Mouse (Mus musculus) embryonic facial prominence, embryonic 14.5 days (tissue): ENCODE measurements around the gene Prr15l. TPM values are rescaled to one million over a fixed set of nuclear protein-coding genes. Genes with fewer than 3 reads are reported as not detected.
A peak's percentile ranks its signal among the peaks of the same experiment; 100 is the strongest.

Experiments
- ATAC-seq: fragments of 200-750 bp; cut with Nextera tagmentation; 2 replicates; pipeline ENCODE4 v1.8.0; 2017; ENCODE audit warnings: low read depth, moderate number of reproducible peaks, moderate TSS enrichment
- DNase-seq: peaks from one replicate; pipeline ENCODE4 v3.0.0-alpha.2; 2015; ENCODE audit warnings: low spot score
- H3K27ac ChIP-seq: fragments of 300-500 bp; sonication (generic); replicated peaks from 2 replicates; pipeline ENCODE4 v1.5.1; 2014; ENCODE audit warnings: low read depth, mild to moderate bottlenecking, low read length, moderate library complexity
- H3K27me3 ChIP-seq: fragments of 300-500 bp; sonication (generic); replicated peaks from 2 replicates; pipeline ENCODE4 v1.6.1; 2014; ENCODE audit warnings: low read length; ENCODE audit not compliant: control insufficient read depth, insufficient read depth
- H3K36me3 ChIP-seq: fragments of 300-500 bp; sonication (generic); 2 replicates; pipeline ENCODE4 v1.6.1; 2014; ENCODE audit warnings: low read length, mixed read lengths; ENCODE audit not compliant: control insufficient read depth, insufficient read depth
- H3K4me1 ChIP-seq: fragments of 300-500 bp; sonication (generic); 2 replicates; pipeline ENCODE4 v1.6.1; 2014; ENCODE audit warnings: antibody characterized with exemption, low read length; ENCODE audit not compliant: control insufficient read depth, insufficient read depth
- H3K4me2 ChIP-seq: fragments of 300-500 bp; sonication (generic); 2 replicates; pipeline ENCODE4 v1.6.1; 2014; ENCODE audit warnings: low read depth, mild to moderate bottlenecking, low read length, moderate library complexity, mixed read lengths
- H3K4me3 ChIP-seq: fragments of 300-500 bp; sonication (generic); 2 replicates; pipeline ENCODE4 v1.5.1; 2014; ENCODE audit warnings: low read depth, mild to moderate bottlenecking, low read length
- H3K9ac ChIP-seq: fragments of 300-500 bp; sonication (generic); 2 replicates; pipeline ENCODE4 v1.6.1; 2014; ENCODE audit warnings: low read depth, mild to moderate bottlenecking, low read length, moderate library complexity, mixed read lengths
- H3K9me3 ChIP-seq: fragments of 300-500 bp; sonication (generic); 2 replicates; pipeline ENCODE4 v1.6.1; 2016; ENCODE audit warnings: low read length; ENCODE audit not compliant: control insufficient read depth
- WGBS: fragments of 180-500 bp; shearing (Covaris S2); extraction: QIAGEN DNeasy Blood & Tissue Kit; methylation state at CpG from one replicate; pipeline ENCODE4 v1.1.7; 2014; 5-methylcytosine and 5-hydroxymethylcytosine counted together
- polyA plus RNA-seq: library from polyadenylated mRNA; unstranded; fragments of >200 nt; fragmentation: Nextera tagmentation; extraction: Ambion mirVana; gene quantifications from 2 replicates; pipeline ENCODE4 v1.2.1, GENCODE M21; 2014

Gene Prr15l
- polyA plus RNA-seq, 1 experiment from 2014 or later: 4.7 TPM

- H3K27ac ChIP-seq: no peak overlapping the region
- peaks cover 3% of the 10 kb centered on the region; the same call in 1 of the 2 replicates for H3K4me1 ChIP-seq
- no peak overlapping the region for H3K4me2 ChIP-seq
- no peak overlapping the region for H3K9ac ChIP-seq
- no peaks in the 10 kb centered on the region for H3K27me3 ChIP-seq
- peak; percentile 13 for DNase-seq
- WGBS: 80% methylated on average over 6 of the region's 6 CpGs
- H3K9me3 ChIP-seq: no peaks in the 10 kb centered on the region
- ATAC-seq: no peak
- H3K36me3 ChIP-seq: no peaks in the 10 kb centered on the region
- H3K4me3 ChIP-seq: no peak overlapping the region
Measured at GRCm38 (mm10) chr11:96938426-96938800, 10.5 kb downstream of the Prr15l start.

DNA sequence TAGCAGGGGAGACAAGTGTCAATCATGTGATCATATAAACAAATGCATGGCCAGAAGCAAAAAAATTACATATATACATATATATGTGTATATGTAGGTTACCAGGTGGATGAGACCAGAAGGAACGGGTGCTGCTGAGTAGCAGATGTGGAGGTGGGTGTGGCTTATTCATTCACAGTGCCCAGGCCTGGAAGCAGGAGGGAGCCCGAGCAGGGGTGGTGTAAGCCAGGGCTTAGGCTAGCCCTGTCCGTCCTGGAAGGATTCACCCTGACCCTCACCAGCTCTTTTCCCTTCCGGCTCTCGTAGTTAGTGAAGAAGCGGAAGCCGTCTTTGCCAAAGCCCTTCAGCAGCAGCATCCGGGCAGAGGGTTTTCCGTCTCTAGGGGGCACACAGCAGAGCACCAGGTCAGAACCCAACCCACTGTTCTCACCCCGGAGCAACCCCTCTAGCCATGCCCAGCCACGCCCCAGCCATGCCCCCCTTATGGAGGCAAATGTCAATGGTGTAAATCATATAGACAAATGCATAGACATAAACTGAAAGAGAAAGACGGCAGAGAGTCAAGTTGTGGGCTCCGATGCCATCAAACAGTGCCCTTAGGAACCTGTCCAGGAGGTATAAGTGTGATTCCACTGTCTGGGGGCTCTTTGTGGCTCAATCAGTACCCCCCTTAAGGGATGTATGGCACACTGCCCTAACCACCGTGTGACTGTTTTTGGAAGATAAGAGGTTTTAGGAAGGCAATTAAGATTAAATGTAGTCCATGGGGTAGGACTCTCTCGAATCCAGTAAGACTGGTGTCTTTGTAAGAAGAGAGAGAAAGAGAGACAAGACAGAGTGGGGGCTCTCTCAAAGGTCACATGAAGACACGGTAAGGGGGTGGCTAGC lies 12.9 kb downstream of the Prr15l start:
- DNase-seq (no peak), ATAC-seq (no peak)
- Histone ChIP-seq H3K4me1 (peaks cover 9% of the 10 kb centered on the region; the same call in 1 of the 2 replicates), H3K27ac (no peak overlapping the region), H3K9ac (no peak overlapping the region), H3K9me3 (no peaks in the 10 kb centered on the region), H3K36me3 (no peaks in the 10 kb centered on the region), H3K4me3 (no peak overlapping the region), H3K4me2 (no peak overlapping the region), H3K27me3 (no peaks in the 10 kb centered on the region)
- 73% methylated on average over 16 of the region's 16 CpGs for WGBS

DNA sequence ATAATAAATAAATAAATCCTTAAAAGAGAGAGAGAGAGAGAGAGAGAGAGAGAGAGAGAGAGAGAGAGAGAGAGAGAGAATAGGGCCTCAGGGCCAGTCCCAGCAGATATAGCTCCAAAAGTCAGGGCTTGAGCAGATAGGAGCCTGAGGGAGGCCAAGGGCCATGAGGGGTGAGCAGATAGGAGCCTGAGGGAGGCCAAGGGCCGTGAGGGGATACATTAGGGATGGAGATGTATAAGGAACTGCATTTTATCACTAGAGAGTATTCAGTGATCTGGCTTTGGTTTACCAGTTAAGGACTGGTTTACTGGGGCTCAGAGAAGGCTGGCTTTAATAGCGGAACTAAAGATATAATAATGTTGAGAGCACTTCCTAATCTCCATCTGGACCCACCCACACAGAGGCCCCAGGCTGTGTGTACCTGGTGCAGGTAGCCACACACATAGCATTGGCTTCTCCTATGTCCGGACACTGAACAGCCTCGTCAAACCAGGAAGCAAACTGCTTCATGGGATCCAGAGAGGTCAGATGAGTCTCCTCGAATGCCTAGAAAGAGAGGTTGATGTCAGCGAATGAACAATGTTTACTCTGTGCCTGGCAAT lies 14.2 kb downstream of the Prr15l start:
- Histone ChIP-seq H3K4me2 (no peak overlapping the region), H3K9ac (no peak overlapping the region), H3K27me3 (no peaks in the 10 kb centered on the region), H3K27ac (no peak overlapping the region), H3K36me3 (no peaks in the 10 kb centered on the region), H3K4me1 (peaks cover 9% of the 10 kb centered on the region; the same call in 1 of the 2 replicates), H3K9me3 (no peaks in the 10 kb centered on the region), H3K4me3 (no peak overlapping the region)
- no peak for DNase-seq
- no peak for ATAC-seq
- WGBS: 81% methylated on average over 6 of the region's 6 CpGs

DNA sequence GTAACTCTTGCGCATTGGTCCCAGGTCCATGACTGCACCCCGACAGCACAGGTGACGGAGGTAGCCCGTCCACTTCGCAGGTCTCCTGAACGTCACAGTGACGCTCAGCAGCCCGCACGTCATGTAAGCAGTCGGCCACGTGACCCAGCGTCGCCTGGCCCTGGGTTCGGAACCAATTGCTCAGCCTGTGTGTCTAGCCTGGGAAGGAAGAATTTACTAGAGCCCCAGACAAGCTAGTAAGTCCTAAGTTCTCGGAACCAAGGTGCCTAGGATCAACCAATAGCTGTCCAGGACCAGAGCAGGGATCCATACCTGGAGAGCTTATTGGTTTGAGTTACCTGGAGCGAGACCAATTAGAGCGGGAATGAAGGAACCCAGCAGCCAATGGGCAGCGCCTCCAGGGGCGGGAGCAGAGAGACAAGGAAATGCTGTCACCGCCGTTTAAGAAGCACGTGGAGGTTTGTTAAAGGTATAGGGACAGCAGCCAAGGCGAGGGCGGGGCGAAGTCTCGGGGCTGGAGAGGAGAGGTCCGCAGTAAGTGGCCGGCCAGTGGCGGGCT lies 15.9 kb downstream of the Prr15l start, which contains the start of gene Pnpo:
Gene Pnpo, minus strand, starts transcription at position 241 of the 559 bp plus-strand sequence.
- under 1% methylated on average over 29 of the region's 29 CpGs for WGBS
- H3K27ac ChIP-seq: no peak within 1 kb of the TSS; the same call in 1 of the 2 replicates
- ATAC-seq: peak; percentile 99

DNA sequence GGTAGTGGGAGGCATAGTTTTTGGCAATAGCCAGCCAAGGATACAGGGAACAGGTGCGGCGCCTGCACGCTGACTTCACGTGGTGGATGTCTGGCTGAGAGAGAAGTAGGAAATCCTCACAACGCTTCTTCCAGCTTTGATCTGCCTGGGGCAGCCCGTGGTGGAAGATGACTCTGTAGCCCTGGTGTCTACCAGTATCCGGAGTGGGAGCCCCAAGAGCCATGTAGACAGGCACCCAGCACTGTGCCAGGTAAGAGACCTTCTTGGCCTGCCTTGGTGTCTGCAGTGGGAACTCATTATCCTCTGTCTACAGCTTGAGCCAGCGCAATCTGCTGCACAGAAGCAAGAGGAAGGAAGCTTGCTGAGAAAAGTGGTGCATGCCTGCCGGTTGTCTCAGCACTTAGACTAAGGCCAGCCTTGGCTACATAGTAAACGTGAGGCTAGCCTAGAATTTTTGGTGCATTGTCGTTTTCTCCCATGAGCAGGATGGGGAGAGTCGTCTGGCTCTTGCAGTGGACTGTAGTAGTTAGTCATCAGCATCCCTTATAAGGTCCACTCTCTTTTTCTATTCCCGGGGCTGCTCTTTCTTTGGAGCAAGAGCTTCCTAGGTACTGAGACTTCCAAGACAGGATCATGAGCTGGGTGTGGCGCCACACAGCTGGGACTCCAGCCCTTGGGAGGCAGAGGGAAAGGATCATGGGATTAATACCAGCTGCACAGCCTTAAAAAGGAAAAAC lies 17.1 kb downstream of the Prr15l start:
- H3K9ac ChIP-seq: no peak overlapping the region
- 78% methylated on average over 14 of the region's 14 CpGs for WGBS
- peaks cover 9% of the 10 kb centered on the region; the same call in 1 of the 2 replicates for H3K4me1 ChIP-seq
- peak overlapping the region; percentile 83 for H3K4me2 ChIP-seq
- no peaks in the 10 kb centered on the region for H3K9me3 ChIP-seq
- H3K4me3 ChIP-seq: peak overlapping the region; percentile 52; the same call in 1 of the 2 replicates
- no peaks in the 10 kb centered on the region for H3K27me3 ChIP-seq
- H3K27ac ChIP-seq: no peak overlapping the region; the same call in 1 of the 2 replicates
- no peak for ATAC-seq
- H3K36me3 ChIP-seq: no peaks in the 10 kb centered on the region
- DNase-seq: no peak

More for the DNA sequence above, 15.9 kb downstream of the Prr15l start, which contains the start of gene Pnpo:
- no peaks in the 10 kb centered on the region for H3K9me3 ChIP-seq
- peak within 1 kb of the TSS; percentile 67 for H3K9ac ChIP-seq
- H3K4me1 ChIP-seq: peaks cover 9% of the 10 kb centered on the region; the same call in 1 of the 2 replicates
- H3K4me3 ChIP-seq: peak within 1 kb of the TSS; percentile 52
- no peaks in the 10 kb centered on the region for H3K27me3 ChIP-seq
- H3K36me3 ChIP-seq: no peaks in the 10 kb centered on the region
- peak; percentile 98 for DNase-seq
- H3K4me2 ChIP-seq: peak within 1 kb of the TSS; percentile 83

DNA sequence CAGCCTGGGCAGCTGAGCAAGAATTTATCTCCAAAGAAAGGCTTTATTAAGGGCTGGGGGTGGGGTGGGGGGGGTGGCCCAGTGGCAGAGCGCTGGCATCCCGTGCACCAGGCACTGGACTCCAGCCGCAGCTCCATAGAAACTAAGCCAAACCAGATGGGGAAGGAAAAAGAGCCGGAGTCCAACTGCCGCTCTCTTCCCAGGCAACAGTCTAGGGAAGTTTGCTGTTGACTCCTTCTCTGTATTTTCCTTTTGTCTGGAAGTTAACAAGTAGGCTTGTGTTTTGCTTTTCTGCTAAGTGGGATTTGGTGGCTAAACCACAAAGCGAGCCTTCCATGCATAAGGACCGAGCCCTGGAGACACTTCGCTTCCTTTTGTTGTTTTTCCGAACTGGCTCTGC lies 18.6 kb downstream of the Prr15l start:
- Histone ChIP-seq H3K27me3 (no peaks in the 10 kb centered on the region), H3K27ac (peak overlapping the region; percentile 72), H3K4me1 (peaks cover 9% of the 10 kb centered on the region; the same call in 1 of the 2 replicates), H3K9ac (0 out of 2 replicates have a peak overlapping the region, but pooled peaks have one; percentile 38), H3K4me2 (peak overlapping the region; percentile 5; the same call in 1 of the 2 replicates), H3K36me3 (peaks cover 12% of the 10 kb centered on the region), H3K4me3 (no peak overlapping the region), H3K9me3 (no peaks in the 10 kb centered on the region)
- WGBS: 52% methylated on average over 9 of the region's 9 CpGs
- ATAC-seq (no peak), DNase-seq (peak; percentile 48)

GRCm38 (mm10) chr11:96947849-96948248 lies 19.9 kb downstream of the Prr15l start:
- no peak for ATAC-seq

DNA sequence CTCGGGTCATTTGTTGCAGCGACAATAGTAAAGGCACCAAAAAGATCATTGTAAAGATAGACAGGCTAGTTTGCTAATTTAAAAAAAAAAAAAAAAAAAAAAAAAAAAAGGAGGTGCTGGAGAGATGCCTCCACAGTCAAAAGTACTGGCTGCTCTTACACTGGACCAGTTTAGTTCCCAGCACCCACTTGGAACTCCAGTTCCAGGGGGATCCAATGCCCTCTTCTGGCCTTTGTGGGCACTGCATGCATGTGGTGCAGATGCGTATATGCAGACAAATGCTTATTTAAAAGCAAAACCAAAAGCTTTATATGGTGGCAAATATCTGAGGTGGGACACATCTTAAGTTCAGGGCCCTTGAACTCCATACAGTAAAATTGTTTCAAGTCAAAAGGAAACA lies 22.9 kb downstream of the Prr15l start:
- H3K4me2 ChIP-seq: no peak overlapping the region
- no peak overlapping the region for H3K4me3 ChIP-seq
- H3K9ac ChIP-seq: no peak overlapping the region
- peaks cover 54% of the 10 kb centered on the region for H3K36me3 ChIP-seq
- DNase-seq (no peak), ATAC-seq (no peak)
- no peaks in the 10 kb centered on the region for H3K4me1 ChIP-seq
- H3K27me3 ChIP-seq: no peaks in the 10 kb centered on the region
- H3K27ac ChIP-seq: no peak overlapping the region
- no peaks in the 10 kb centered on the region for H3K9me3 ChIP-seq
- 97% methylated on average over 3 of the region's 3 CpGs for WGBS

More at GRCm38 (mm10) chr11:96947849-96948248, 19.9 kb downstream of the Prr15l start:
- DNase-seq: no peak
- no peak overlapping the region for H3K4me3 ChIP-seq
- H3K27ac ChIP-seq: no peak overlapping the region
- H3K27me3 ChIP-seq: no peaks in the 10 kb centered on the region
- H3K9me3 ChIP-seq: no peaks in the 10 kb centered on the region
- no peak overlapping the region for H3K4me2 ChIP-seq
- H3K36me3 ChIP-seq: peaks cover 25% of the 10 kb centered on the region
- H3K4me1 ChIP-seq: peaks cover 9% of the 10 kb centered on the region; the same call in 1 of the 2 replicates
- 97% methylated on average over 3 of the region's 4 CpGs for WGBS
- no peak overlapping the region for H3K9ac ChIP-seq
